Mouse (Mus musculus): Measurements from ENCODE around the gene Slc9a3r2. TPM values are rescaled to one million over a fixed set of nuclear protein-coding genes. Genes with fewer than 3 reads are reported as not detected.
A peak's percentile ranks its signal among the peaks of the same experiment; 100 is the strongest.
"Not testable (repeated sequence)": the region's sequence is repeated elsewhere in the genome, so short reads cannot be mapped to it uniquely, and the experiment has no call there.

Gene Slc9a3r2
- polyA plus RNA-seq, 1 experiment from 2014 or later: 53.7 TPM

DNA sequence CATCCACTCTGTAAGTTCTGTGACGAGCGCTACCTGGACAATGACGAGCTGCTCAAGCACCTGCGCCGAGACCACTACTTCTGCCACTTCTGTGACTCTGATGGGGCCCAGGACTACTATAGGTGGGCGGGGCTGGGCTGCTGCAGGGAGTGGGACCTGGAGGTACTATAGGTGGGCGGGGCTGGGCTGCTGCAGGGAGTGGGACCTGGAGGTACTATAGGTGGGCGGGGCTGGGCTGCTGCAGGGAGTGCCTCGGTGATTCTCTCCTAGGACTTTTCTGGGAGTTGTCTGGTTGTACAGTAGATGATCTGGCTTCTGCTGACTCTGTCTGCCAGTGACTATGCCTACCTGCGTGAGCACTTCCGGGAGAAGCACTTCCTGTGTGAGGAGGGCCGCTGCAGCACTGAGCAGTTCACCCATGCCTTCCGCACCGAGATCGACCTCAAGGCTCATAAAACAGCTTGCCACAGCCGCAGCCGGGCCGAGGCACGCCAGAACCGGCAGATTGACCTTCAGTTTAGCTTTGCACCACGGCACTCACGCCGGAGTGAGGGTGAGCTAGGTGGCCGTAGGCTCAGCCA lies 27.5 kb upstream of the Slc9a3r2 start:
- no peak overlapping the region for H3K9ac ChIP-seq
- WGBS: 85% methylated on average over 24 of the region's 24 CpGs
- no peak overlapping the region for H3K27ac ChIP-seq
- H3K36me3 ChIP-seq: peaks cover 53% of the 10 kb centered on the region
- peaks cover 4% of the 10 kb centered on the region; the same call in 1 of the 2 replicates for H3K4me1 ChIP-seq
- H3K27me3 ChIP-seq (replicated peaks): no peaks in the 10 kb centered on the region
- no peak overlapping the region for H3K4me3 ChIP-seq (replicated peaks)
- no peak overlapping the region for H3K4me2 ChIP-seq
- H3K9me3 ChIP-seq: no peaks in the 10 kb centered on the region
- ATAC-seq (ENCODE audit: insufficient read depth, low FRiP score, low read depth): peak; percentile 79

DNA sequence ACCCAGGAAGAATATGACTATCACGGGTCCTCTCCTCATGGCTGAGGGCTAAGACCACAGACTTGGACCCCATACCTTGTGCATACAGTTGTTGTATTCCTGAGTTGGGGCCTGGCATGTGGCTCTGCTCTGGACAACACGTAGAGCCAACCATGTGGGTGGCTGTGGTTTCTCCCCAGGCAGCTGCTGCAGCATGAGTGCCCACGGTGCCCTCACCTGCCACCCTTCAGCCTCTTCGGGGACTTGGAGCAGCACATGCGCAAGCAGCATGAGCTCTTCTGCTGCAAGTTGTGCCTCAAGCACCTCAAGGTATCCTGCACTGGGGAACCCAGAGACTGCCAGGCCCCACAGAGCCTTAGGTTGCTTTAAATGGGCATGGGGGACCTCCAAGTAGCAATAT lies 26.8 kb upstream of the Slc9a3r2 start:
- Histone ChIP-seq H3K27me3 (replicated peaks) (no peaks in the 10 kb centered on the region), H3K9me3 (no peaks in the 10 kb centered on the region), H3K4me1 (peaks cover 9% of the 10 kb centered on the region), H3K36me3 (peaks cover 49% of the 10 kb centered on the region), H3K27ac (no peak overlapping the region), H3K9ac (no peak overlapping the region), H3K4me2 (no peak overlapping the region), H3K4me3 (replicated peaks) (no peak overlapping the region)
- 88% methylated on average over 5 of the region's 5 CpGs for WGBS
- ATAC-seq (ENCODE audit: insufficient read depth, low FRiP score, low read depth): no peak

DNA sequence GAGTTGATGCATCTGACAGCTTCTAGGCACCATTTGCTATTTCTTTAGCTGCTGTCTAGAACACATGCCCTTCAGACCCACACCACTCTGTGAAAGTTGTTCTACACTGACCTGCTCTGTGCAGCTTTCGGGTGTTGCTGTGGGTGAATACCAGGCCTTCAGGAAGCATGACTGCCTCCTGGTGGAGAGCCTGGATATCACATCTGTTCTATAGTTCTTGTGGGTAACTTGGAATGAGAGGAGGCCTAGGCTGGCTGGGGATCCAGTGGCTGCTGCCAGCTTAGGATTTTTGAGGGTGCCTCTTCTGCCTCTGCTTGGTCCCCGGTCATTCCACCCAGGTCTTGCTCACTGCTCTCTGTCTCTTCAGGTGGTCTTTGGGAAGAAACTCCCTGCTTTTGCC lies 26.1 kb upstream of the Slc9a3r2 start:
- Histone ChIP-seq H3K36me3 (peaks cover 44% of the 10 kb centered on the region), H3K27ac (no peak overlapping the region), H3K4me1 (peaks cover 16% of the 10 kb centered on the region), H3K4me2 (no peak overlapping the region), H3K9me3 (no peaks in the 10 kb centered on the region), H3K9ac (no peak overlapping the region), H3K4me3 (replicated peaks) (no peak overlapping the region), H3K27me3 (replicated peaks) (no peaks in the 10 kb centered on the region)
- WGBS: 70% methylated on average over 2 of the region's 2 CpGs
- no peak for ATAC-seq (ENCODE audit: insufficient read depth, low FRiP score, low read depth)

DNA sequence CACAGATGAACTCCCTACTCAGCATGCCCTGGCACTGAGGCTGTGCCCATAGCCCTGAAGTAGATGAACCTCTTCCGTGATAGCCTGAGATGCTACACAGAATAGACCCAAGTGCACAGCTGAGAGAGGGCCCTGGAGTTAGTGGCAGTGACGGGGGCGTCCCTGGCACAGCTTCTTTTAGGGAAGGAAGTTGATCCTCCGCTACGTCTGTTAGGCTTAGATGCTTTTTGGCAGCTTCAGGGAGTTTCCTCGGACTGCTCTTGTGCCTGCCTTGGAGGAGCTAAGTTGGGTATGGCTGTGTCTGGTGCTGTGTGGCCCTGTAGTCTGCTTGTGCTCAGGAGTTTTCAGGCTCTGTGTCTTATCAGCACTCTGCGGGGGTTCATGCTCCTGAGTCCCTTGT lies 24.1 kb upstream of the Slc9a3r2 start:
- Histone ChIP-seq H3K36me3 (peaks cover 25% of the 10 kb centered on the region), H3K4me3 (replicated peaks) (no peak overlapping the region), H3K4me1 (peaks cover 24% of the 10 kb centered on the region), H3K9ac (0 out of 2 replicates have a peak overlapping the region, but pooled peaks have one; percentile 8), H3K27me3 (replicated peaks) (no peaks in the 10 kb centered on the region), H3K27ac (no peak overlapping the region), H3K9me3 (no peaks in the 10 kb centered on the region), H3K4me2 (no peak overlapping the region)
- ATAC-seq (ENCODE audit: insufficient read depth, low FRiP score, low read depth): no peak
- WGBS: 78% methylated on average over 7 of the region's 7 CpGs

DNA sequence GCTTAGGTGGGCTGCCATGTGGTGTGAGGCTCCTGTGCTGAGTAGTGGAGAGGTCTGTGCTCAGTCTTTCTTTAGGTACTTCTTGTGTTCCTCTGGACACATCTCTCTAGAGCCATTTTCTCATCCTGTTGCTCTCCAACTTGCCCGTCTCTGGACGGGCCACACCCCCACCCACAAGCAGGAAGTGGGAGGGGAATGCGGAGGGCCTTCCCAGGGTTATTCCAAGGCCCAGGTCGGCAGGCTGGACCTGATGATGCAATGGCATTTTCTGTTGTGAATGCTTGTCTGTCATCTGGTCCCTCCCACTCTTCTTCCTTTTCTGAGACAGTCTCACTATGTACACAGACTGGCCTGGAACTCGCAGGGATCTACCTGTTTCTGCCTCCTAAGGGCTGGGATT lies 22.0 kb upstream of the Slc9a3r2 start:
- Histone ChIP-seq H3K9ac (no peak overlapping the region), H3K4me3 (replicated peaks) (no peak overlapping the region), H3K27ac (no peak overlapping the region), H3K4me2 (peak overlapping the region; percentile 67; the same call in 1 of the 2 replicates), H3K27me3 (replicated peaks) (no peaks in the 10 kb centered on the region), H3K4me1 (peaks cover 21% of the 10 kb centered on the region), H3K9me3 (no peaks in the 10 kb centered on the region), H3K36me3 (peaks cover 4% of the 10 kb centered on the region; the same call in 1 of the 2 replicates)
- ATAC-seq (ENCODE audit: insufficient read depth, low FRiP score, low read depth): 0 out of 2 replicates have a peak, but pooled peaks have one; percentile 21
- WGBS: 12% methylated on average over 5 of the region's 5 CpGs

DNA sequence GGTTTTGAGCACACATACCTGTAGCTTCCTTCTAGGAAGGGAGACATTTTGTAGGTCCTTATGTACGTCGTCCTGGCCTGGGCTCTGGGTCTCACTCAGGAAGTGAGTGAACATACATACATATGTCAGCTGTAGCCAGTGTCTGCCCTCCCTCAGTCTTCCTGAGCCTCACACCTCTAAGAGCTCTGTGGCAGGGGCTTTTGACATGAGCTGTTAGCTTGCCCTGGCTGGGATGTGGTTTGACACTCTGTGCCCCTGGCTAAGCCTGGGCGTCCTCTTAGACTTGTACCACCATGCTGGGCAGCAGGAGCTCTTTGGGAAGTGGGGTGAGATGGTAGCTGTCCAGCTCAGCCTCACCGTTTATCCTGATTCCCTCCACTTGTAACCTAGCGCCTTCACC lies 21.2 kb upstream of the Slc9a3r2 start:
- H3K9me3 ChIP-seq: no peaks in the 10 kb centered on the region
- H3K27me3 ChIP-seq (replicated peaks): no peaks in the 10 kb centered on the region
- peaks cover 20% of the 10 kb centered on the region for H3K4me1 ChIP-seq
- peak overlapping the region; percentile 67; the same call in 1 of the 2 replicates for H3K4me2 ChIP-seq
- no peak for ATAC-seq (ENCODE audit: insufficient read depth, low FRiP score, low read depth)
- peak overlapping the region; percentile 98; the same call in 1 of the 2 replicates for H3K4me3 ChIP-seq (replicated peaks)
- WGBS: 62% methylated on average over 5 of the region's 5 CpGs
- no peak overlapping the region for H3K27ac ChIP-seq
- H3K36me3 ChIP-seq: no peaks in the 10 kb centered on the region
- no peak overlapping the region for H3K9ac ChIP-seq

DNA sequence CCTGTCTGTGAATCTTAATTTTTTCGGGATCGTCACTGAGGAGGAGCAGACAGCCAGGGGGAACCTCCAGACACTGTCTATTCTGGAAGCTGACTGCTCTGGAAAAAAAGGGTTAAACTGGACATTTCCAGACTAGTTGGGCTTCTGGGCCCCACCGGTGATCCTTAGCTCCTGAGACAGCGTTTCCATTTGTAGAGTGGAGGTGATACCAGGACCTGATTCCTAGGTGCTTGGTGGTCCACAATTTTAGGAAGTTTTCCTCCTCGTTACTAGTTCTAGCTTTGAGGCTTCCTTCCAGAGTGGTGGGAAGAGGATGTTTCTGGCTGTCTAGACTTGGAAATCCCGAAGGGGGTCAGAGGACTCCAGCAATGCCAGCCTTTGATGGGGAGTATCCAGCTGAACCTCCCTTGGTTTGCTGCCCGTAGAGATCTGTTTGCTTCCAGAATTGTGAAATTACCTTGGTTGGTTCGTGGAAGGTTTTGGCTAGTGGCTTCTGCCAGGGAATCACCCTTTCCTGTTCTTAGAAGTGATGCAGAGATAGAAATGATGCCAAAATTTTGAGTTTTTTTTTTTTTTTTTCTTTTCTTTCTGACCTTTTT lies 20.2 kb upstream of the Slc9a3r2 start:
- ATAC-seq (ENCODE audit: insufficient read depth, low FRiP score, low read depth): no peak
- H3K9ac ChIP-seq: peak overlapping the region; percentile 89
- H3K36me3 ChIP-seq: no peaks in the 10 kb centered on the region
- peak overlapping the region; percentile 67 for H3K4me2 ChIP-seq
- peaks cover 20% of the 10 kb centered on the region for H3K4me1 ChIP-seq
- WGBS: 9% methylated on average over 8 of the region's 8 CpGs
- H3K4me3 ChIP-seq (replicated peaks): peak overlapping the region; percentile 98
- H3K27ac ChIP-seq: peak overlapping the region; percentile 84
- no peaks in the 10 kb centered on the region for H3K9me3 ChIP-seq
- H3K27me3 ChIP-seq (replicated peaks): no peaks in the 10 kb centered on the region

DNA sequence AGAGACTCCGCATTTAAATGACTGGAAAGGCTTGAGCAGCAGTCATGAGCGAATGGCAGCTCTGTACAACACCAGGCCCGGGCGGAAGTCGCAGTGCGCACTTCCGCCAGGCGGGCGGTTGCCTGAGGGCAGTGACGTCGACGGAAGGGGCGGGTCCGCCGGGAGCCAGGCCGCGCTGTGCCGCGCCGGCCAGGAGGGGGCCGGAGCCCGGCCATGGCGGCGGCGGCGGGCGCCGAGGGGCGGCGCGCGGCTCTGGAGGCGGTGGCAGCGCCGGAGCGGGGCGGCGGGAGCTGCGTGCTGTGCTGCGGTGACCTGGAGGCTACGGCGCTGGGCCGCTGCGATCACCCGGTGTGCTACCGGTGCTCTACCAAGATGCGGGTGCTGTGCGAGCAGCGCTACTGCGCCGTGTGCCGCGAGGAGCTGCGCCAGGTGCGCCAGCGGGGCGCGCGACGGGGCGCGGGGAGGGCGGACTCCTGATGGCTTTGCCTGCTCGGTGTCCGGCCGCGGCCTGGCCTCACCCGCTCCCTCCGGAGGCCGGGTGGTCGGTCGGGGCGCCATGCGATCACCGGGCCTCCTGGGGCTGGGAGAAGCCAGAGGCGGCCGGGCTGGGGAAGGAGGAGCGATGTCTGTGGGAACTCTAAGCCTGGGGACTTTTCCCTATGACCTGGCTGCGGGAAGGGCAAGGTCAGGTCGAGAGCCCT lies 19.6 kb upstream of the Slc9a3r2 start, which contains the start of gene Zfp598:
Zfp598 (plus strand) TSS at position 143 of the 701 bp plus-strand sequence.
- Histone ChIP-seq H3K9me3 (no peaks in the 10 kb centered on the region), H3K4me3 (replicated peaks) (peak within 1 kb of the TSS; percentile 98), H3K36me3 (no peaks in the 10 kb centered on the region), H3K27me3 (replicated peaks) (no peaks in the 10 kb centered on the region), H3K4me2 (peak within 1 kb of the TSS; percentile 67), H3K9ac (peak within 1 kb of the TSS; percentile 89), H3K27ac (peak within 1 kb of the TSS; percentile 84), H3K4me1 (peaks cover 20% of the 10 kb centered on the region)
- peak; percentile 99 for ATAC-seq (ENCODE audit: insufficient read depth, low FRiP score, low read depth)
- under 1% methylated on average over 64 of the region's 80 CpGs for WGBS

DNA sequence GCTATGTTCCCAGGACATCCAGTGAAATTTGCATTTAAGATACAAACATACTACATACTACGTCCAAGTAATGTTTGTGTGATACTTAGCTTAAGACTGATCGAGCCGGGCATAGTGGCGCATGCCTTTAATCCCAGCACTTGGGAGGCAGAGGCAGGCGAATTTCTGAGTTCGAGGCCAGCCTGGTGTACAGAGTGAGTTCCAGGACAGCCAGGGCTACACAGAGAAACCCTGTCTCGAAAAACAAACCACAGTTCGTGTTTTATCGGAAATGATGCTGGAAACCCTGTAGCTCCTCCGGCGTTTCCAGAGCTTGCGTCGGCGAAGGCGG lies 19.1 kb upstream of the Slc9a3r2 start:
- not testable (repeated sequence) for H3K9me3 ChIP-seq; ATAC-seq (ENCODE audit: insufficient read depth, low FRiP score, low read depth); H3K36me3 ChIP-seq; H3K27me3 ChIP-seq (replicated peaks)
- H3K4me3 ChIP-seq (replicated peaks): peak overlapping the region; percentile 98
- H3K4me2 ChIP-seq: peak overlapping the region; percentile 67
- 6% methylated on average over 15 of the region's 15 CpGs for WGBS
- peak overlapping the region; percentile 26; the same call in 1 of the 2 replicates for H3K9ac ChIP-seq
- H3K4me1 ChIP-seq: peaks cover 20% of the 10 kb centered on the region
- peak overlapping the region; percentile 62 for H3K27ac ChIP-seq

DNA sequence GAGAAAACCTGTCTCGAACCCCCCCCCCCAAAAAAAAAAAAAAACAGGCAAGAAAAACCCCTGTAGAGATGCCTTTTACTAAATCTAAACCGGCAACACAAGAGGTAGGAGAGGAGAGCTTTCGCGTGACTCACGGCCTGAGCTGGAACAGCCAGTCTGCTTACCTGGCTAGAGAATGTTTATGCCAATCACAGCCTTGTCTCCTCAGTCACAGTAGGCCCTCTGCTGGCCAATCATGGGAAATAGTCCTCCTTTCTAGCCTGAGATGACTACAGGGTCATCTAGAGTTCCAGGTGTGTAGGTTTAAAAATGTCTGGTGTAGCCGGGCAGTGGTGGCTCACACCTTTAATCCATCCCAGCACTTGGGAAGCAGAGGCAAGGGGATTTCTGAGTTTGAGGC lies 17.3 kb upstream of the Slc9a3r2 start:
- H3K27me3 ChIP-seq (replicated peaks): no peaks in the 10 kb centered on the region
- H3K4me1 ChIP-seq: peaks cover 20% of the 10 kb centered on the region
- no peak for ATAC-seq (ENCODE audit: insufficient read depth, low FRiP score, low read depth)
- H3K9ac ChIP-seq: no peak overlapping the region
- no peaks in the 10 kb centered on the region for H3K36me3 ChIP-seq
- H3K9me3 ChIP-seq: no peaks in the 10 kb centered on the region
- no peak overlapping the region for H3K27ac ChIP-seq
- no peak overlapping the region for H3K4me2 ChIP-seq
- 21% methylated on average over 6 of the region's 6 CpGs for WGBS
- no peak overlapping the region for H3K4me3 ChIP-seq (replicated peaks)

DNA sequence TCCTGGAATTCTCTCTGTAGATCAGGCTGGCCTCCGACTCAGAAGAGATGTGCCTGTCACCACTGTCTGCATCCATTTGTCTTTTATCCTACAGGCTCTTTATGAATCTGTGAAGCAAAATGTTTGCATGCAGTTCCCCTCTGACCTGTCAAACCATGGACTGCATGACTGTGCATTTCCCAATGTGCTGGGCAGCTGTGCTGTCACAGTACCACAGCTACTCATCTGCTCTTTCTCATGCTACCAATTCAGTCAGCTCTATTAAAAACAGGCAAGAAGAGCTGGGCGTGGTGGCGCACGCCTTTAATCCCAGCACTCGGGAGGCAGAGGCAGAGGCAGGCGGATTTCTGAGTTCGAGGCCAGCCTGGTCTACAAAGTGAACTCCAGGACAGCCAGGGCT lies 16.9 kb upstream of the Slc9a3r2 start:
- not testable (repeated sequence) for H3K4me3 ChIP-seq (replicated peaks); H3K9me3 ChIP-seq; H3K9ac ChIP-seq; H3K27ac ChIP-seq; ATAC-seq (ENCODE audit: insufficient read depth, low FRiP score, low read depth); H3K27me3 ChIP-seq (replicated peaks); H3K4me2 ChIP-seq; H3K36me3 ChIP-seq
- WGBS: 58% methylated on average over 7 of the region's 7 CpGs
- peaks cover 16% of the 10 kb centered on the region for H3K4me1 ChIP-seq
